Mouse (Mus musculus) heart, postnatal 0 days (tissue): ENCODE data around the gene Tmem131l. TPM values are rescaled to one million over a fixed set of nuclear protein-coding genes. Genes with fewer than 3 reads are reported as not detected.
A peak's percentile ranks its signal among the peaks of the same experiment; 100 is the strongest.

Experiments used
- ATAC-seq: fragments of 200-750 bp; cut with Nextera tagmentation; 2 replicates; pipeline ENCODE4 v1.8.0; 2017; ENCODE audit warnings: low read depth, moderate number of reproducible peaks, moderate library complexity; ENCODE audit not compliant: insufficient read depth
- DNase-seq: peaks from one replicate; pipeline ENCODE4 v3.0.0-alpha.2; 2016; ENCODE audit warnings: low spot score
- H3K27ac ChIP-seq: fragments of 300-500 bp; sonication (generic); 2 replicates; pipeline ENCODE4 v1.5.1; 2014; ENCODE audit warnings: low read depth, mild to moderate bottlenecking
- H3K27me3 ChIP-seq: fragments of 300-500 bp; sonication (generic); 2 replicates; pipeline ENCODE4 v1.6.1; 2014; ENCODE audit warnings: low read length, mixed read lengths; ENCODE audit not compliant: control insufficient read depth, insufficient read depth
- H3K36me3 ChIP-seq: fragments of 300-500 bp; sonication (generic); replicated peaks from 2 replicates; pipeline ENCODE4 v1.6.1; 2014; ENCODE audit warnings: low read length, mixed read lengths; ENCODE audit not compliant: control insufficient read depth, insufficient read depth
- H3K4me1 ChIP-seq: fragments of 300-500 bp; sonication (generic); 2 replicates; pipeline ENCODE4 v1.6.1; 2014; ENCODE audit warnings: antibody characterized with exemption; ENCODE audit not compliant: control insufficient read depth, insufficient read depth
- H3K4me2 ChIP-seq: fragments of 300-500 bp; sonication (generic); 2 replicates; pipeline ENCODE4 v1.6.1; 2014; ENCODE audit warnings: low read depth, mild to moderate bottlenecking, low read length, moderate library complexity
- H3K4me3 ChIP-seq: fragments of 300-500 bp; sonication (generic); 2 replicates; pipeline ENCODE4 v1.5.1; 2014; ENCODE audit warnings: low read depth, low read length
- H3K9ac ChIP-seq: fragments of 300-500 bp; sonication (generic); replicated peaks from 2 replicates; pipeline ENCODE4 v1.6.1; 2014; ENCODE audit warnings: low read depth, low read length, mixed read lengths
- H3K9me3 ChIP-seq: fragments of 300-500 bp; sonication (generic); replicated peaks from 2 replicates; pipeline ENCODE4 v1.6.1; 2016; ENCODE audit warnings: low read length; ENCODE audit not compliant: control insufficient read depth
- CTCF ChIP-seq: IDR thresholded peaks from 2 replicates; pipeline ENCODE4 v1.5.1; 2016; ENCODE audit warnings: antibody characterized with exemption, control low read depth, low read depth
- EP300 ChIP-seq: IDR thresholded peaks from 2 replicates; pipeline ENCODE4 v1.6.1; 2016; ENCODE audit warnings: antibody characterized with exemption, low read depth
- WGBS: fragments of 180-500 bp; shearing (Covaris S2); extraction: QIAGEN DNeasy Blood & Tissue Kit; methylation state at CpG from one replicate; pipeline ENCODE4 v1.1.7; 2014; 5-methylcytosine and 5-hydroxymethylcytosine counted together
- polyA plus RNA-seq: library from polyadenylated mRNA; unstranded; fragments of >200 nt; fragmentation: Nextera tagmentation; extraction: Ambion mirVana; gene quantifications from 2 replicates; pipeline ENCODE4 v1.2.1, GENCODE M21; 2015
- total RNA-seq: library from RNA; depleted of rRNA; stranded (reverse); fragments of >200 nt; gene quantifications from 2 replicates; pipeline ENCODE4 v1.2.3, GENCODE M21; 2014; ENCODE audit warnings: low replicate concordance

Gene Tmem131l
- total and polyA plus RNA-seq, 2 experiments from 2014 or later, result 16.5 to 32.6 TPM

GRCm38 (mm10) chr3:83996086-83996485 is 43.9 kb downstream of the Tmem131l start:
- peak; percentile 75 for DNase-seq
- Histone ChIP-seq H3K4me2 (no peak overlapping the region), H3K4me1 (peaks cover 58% of the 10 kb centered on the region), H3K27ac (peak overlapping the region; percentile 87), H3K4me3 (no peak overlapping the region), H3K27me3 (no peaks in the 10 kb centered on the region), H3K9me3 (no peaks in the 10 kb centered on the region), H3K9ac (no peak overlapping the region), H3K36me3 (no peaks in the 10 kb centered on the region)
- TF ChIP-seq CTCF, result no peak; the same call in 1 of the 2 replicates
- no peak for TF ChIP-seq EP300
- ATAC-seq, result peak; percentile 22; the same call in 1 of the 2 replicates
- 40% methylated on average over 6 of the region's 6 CpGs for WGBS

GRCm38 (mm10) chr3:83995254-83995830 is 44.6 kb downstream of the Tmem131l start:
- Histone ChIP-seq H3K27ac (peak overlapping the region; percentile 87), H3K36me3 (no peaks in the 10 kb centered on the region), H3K4me2 (no peak overlapping the region), H3K4me3 (no peak overlapping the region), H3K9ac (no peak overlapping the region), H3K4me1 (peaks cover 58% of the 10 kb centered on the region), H3K27me3 (no peaks in the 10 kb centered on the region), H3K9me3 (no peaks in the 10 kb centered on the region)
- no peak for TF ChIP-seq EP300
- no peak for TF ChIP-seq CTCF
- DNase-seq (no peak), ATAC-seq (no peak)
- WGBS, result 61% methylated on average over 9 of the region's 9 CpGs

- Histone ChIP-seq H3K4me3 (no peak overlapping the region), H3K4me1 (peaks cover 63% of the 10 kb centered on the region), H3K9ac (no peak overlapping the region), H3K36me3 (no peaks in the 10 kb centered on the region), H3K27me3 (no peaks in the 10 kb centered on the region), H3K27ac (peak overlapping the region; percentile 87), H3K9me3 (no peaks in the 10 kb centered on the region), H3K4me2 (no peak overlapping the region)
- 26% methylated on average over 8 of the region's 8 CpGs for WGBS
- TF ChIP-seq EP300, result no peak
- peak; percentile 28 for TF ChIP-seq CTCF
- ATAC-seq, result peak; percentile 62
- peak; percentile 90 for DNase-seq
Observed at GRCm38 (mm10) chr3:83994217-83994839, 45.6 kb downstream of the Tmem131l start.

- TF ChIP-seq CTCF (peak; percentile 45), EP300 (no peak)
- H3K36me3 ChIP-seq, result no peaks in the 10 kb centered on the region
- WGBS, result 22% methylated on average over 8 of the region's 8 CpGs
- peaks cover 63% of the 10 kb centered on the region for H3K4me1 ChIP-seq
- H3K9me3 ChIP-seq, result no peaks in the 10 kb centered on the region
- ATAC-seq (peak; percentile 87), DNase-seq (peak; percentile 96)
- no peak overlapping the region for H3K4me3 ChIP-seq
- peak overlapping the region; percentile 87 for H3K27ac ChIP-seq
- H3K9ac ChIP-seq, result no peak overlapping the region
- H3K4me2 ChIP-seq, result no peak overlapping the region
- H3K27me3 ChIP-seq, result no peaks in the 10 kb centered on the region
Observed at GRCm38 (mm10) chr3:83993089-83993516, 46.9 kb downstream of the Tmem131l start.

- TF ChIP-seq CTCF (no peak), EP300 (no peak)
- no peaks in the 10 kb centered on the region for H3K9me3 ChIP-seq
- peaks cover 58% of the 10 kb centered on the region for H3K4me1 ChIP-seq
- 76% methylated on average over 8 of the region's 8 CpGs for WGBS
- DNase-seq, result no peak
- H3K36me3 ChIP-seq, result no peaks in the 10 kb centered on the region
- ATAC-seq, result no peak
- no peak overlapping the region for H3K4me3 ChIP-seq
- H3K27me3 ChIP-seq, result no peaks in the 10 kb centered on the region
- H3K4me2 ChIP-seq, result no peak overlapping the region
- H3K9ac ChIP-seq, result no peak overlapping the region
- peak overlapping the region; percentile 87 for H3K27ac ChIP-seq
Observed at GRCm38 (mm10) chr3:83991691-83992524, 48.1 kb downstream of the Tmem131l start.
